Mouse (Mus musculus): ENCODE measurements around the gene Rbm26. TPM values are rescaled to one million over a fixed set of nuclear protein-coding genes. Genes with fewer than 3 reads are reported as not detected.
A peak's percentile ranks its signal among the peaks of the same experiment; 100 is the strongest.

Gene Rbm26
- polyA plus RNA-seq, 1 experiment from 2014 or later, result 38.1 TPM

GRCm38 (mm10) chr14:105084757-105085330 lies 92.3 kb downstream of the Rbm26 start:
- peak; percentile 88 for ATAC-seq
- H3K4me1 ChIP-seq (replicated peaks), result peaks cover 7% of the 10 kb centered on the region; the same call in 1 of the 2 replicates
- H3K36me3 ChIP-seq, result no peaks in the 10 kb centered on the region
- H3K4me2 ChIP-seq (replicated peaks), result no peak overlapping the region
- H3K9me3 ChIP-seq, result no peaks in the 10 kb centered on the region
- 22% methylated on average over 8 of the region's 8 CpGs for WGBS
- no peak overlapping the region for H3K27ac ChIP-seq
- H3K4me3 ChIP-seq (replicated peaks), result no peak overlapping the region
- H3K9ac ChIP-seq (replicated peaks), result no peak overlapping the region
- no peaks in the 10 kb centered on the region for H3K27me3 ChIP-seq

- Histone ChIP-seq H3K27me3 (no peaks in the 10 kb centered on the region), H3K9ac (replicated peaks) (no peak overlapping the region), H3K9me3 (no peaks in the 10 kb centered on the region), H3K27ac (no peak overlapping the region), H3K36me3 (no peaks in the 10 kb centered on the region), H3K4me3 (replicated peaks) (no peak overlapping the region), H3K4me1 (replicated peaks) (peaks cover 7% of the 10 kb centered on the region; the same call in 1 of the 2 replicates), H3K4me2 (replicated peaks) (no peak overlapping the region)
- WGBS, result 88% methylated on average over 11 of the region's 11 CpGs
- ATAC-seq, result no peak
Observed at GRCm38 (mm10) chr14:105084106-105084505, 93.0 kb downstream of the Rbm26 start.

GRCm38 (mm10) chr14:105074776-105075175 lies 102.4 kb downstream of the Rbm26 start:
- Histone ChIP-seq H3K27ac (no peak overlapping the region), H3K36me3 (no peaks in the 10 kb centered on the region), H3K4me1 (replicated peaks) (peaks cover 6% of the 10 kb centered on the region; the same call in 1 of the 2 replicates), H3K4me2 (replicated peaks) (no peak overlapping the region), H3K9me3 (no peaks in the 10 kb centered on the region), H3K27me3 (no peaks in the 10 kb centered on the region), H3K4me3 (replicated peaks) (no peak overlapping the region), H3K9ac (replicated peaks) (no peak overlapping the region)
- WGBS, result 93% methylated on average over 2 of the region's 2 CpGs
- no peak for ATAC-seq

- H3K27ac ChIP-seq, result no peak overlapping the region
- no peaks in the 10 kb centered on the region for H3K9me3 ChIP-seq
- H3K27me3 ChIP-seq, result no peaks in the 10 kb centered on the region
- H3K36me3 ChIP-seq, result no peaks in the 10 kb centered on the region
- 92% methylated on average over 7 of the region's 7 CpGs for WGBS
- no peak overlapping the region for H3K4me3 ChIP-seq (replicated peaks)
- no peak overlapping the region for H3K4me2 ChIP-seq (replicated peaks)
- no peak overlapping the region for H3K9ac ChIP-seq (replicated peaks)
- ATAC-seq, result no peak
- peaks cover 6% of the 10 kb centered on the region; the same call in 1 of the 2 replicates for H3K4me1 ChIP-seq (replicated peaks)
Observed at GRCm38 (mm10) chr14:105074376-105074775, 102.8 kb downstream of the Rbm26 start.

- Histone ChIP-seq H3K9ac (replicated peaks) (no peak overlapping the region), H3K36me3 (no peaks in the 10 kb centered on the region), H3K27ac (no peak overlapping the region), H3K4me3 (replicated peaks) (no peak overlapping the region), H3K27me3 (no peaks in the 10 kb centered on the region), H3K4me2 (replicated peaks) (no peak overlapping the region), H3K4me1 (replicated peaks) (peaks cover 6% of the 10 kb centered on the region; the same call in 1 of the 2 replicates), H3K9me3 (no peaks in the 10 kb centered on the region)
- peak; percentile 62; the same call in 1 of the 2 replicates for ATAC-seq
- WGBS, result 35% methylated on average over 14 of the region's 14 CpGs
Observed at GRCm38 (mm10) chr14:105071010-105071509, 106.1 kb downstream of the Rbm26 start.

- ATAC-seq, result no peak
- Histone ChIP-seq H3K27me3 (no peaks in the 10 kb centered on the region), H3K4me1 (replicated peaks) (peaks cover 6% of the 10 kb centered on the region; the same call in 1 of the 2 replicates), H3K36me3 (no peaks in the 10 kb centered on the region), H3K4me2 (replicated peaks) (no peak overlapping the region), H3K9ac (replicated peaks) (no peak overlapping the region), H3K9me3 (no peaks in the 10 kb centered on the region), H3K27ac (no peak overlapping the region), H3K4me3 (replicated peaks) (no peak overlapping the region)
- 60% methylated on average over 11 of the region's 11 CpGs for WGBS
Observed at GRCm38 (mm10) chr14:105070258-105071009, 106.7 kb downstream of the Rbm26 start.

GRCm38 (mm10) chr14:105068060-105068459 lies 109.1 kb downstream of the Rbm26 start:
- H3K9ac ChIP-seq (replicated peaks), result no peak overlapping the region
- ATAC-seq, result no peak
- WGBS, result 88% methylated on average over 5 of the region's 5 CpGs
- peaks cover 6% of the 10 kb centered on the region; the same call in 1 of the 2 replicates for H3K4me1 ChIP-seq (replicated peaks)
- no peaks in the 10 kb centered on the region for H3K9me3 ChIP-seq
- no peaks in the 10 kb centered on the region for H3K36me3 ChIP-seq
- H3K4me3 ChIP-seq (replicated peaks), result no peak overlapping the region
- H3K27me3 ChIP-seq, result no peaks in the 10 kb centered on the region
- H3K27ac ChIP-seq, result no peak overlapping the region
- H3K4me2 ChIP-seq (replicated peaks), result no peak overlapping the region

- no peaks in the 10 kb centered on the region for H3K9me3 ChIP-seq
- no peak for ATAC-seq
- WGBS, result 70% methylated on average over 1 of the region's 1 CpGs
- H3K36me3 ChIP-seq, result no peaks in the 10 kb centered on the region
- H3K4me3 ChIP-seq (replicated peaks), result no peak overlapping the region
- H3K27ac ChIP-seq, result no peak overlapping the region
- no peak overlapping the region for H3K4me2 ChIP-seq (replicated peaks)
- H3K9ac ChIP-seq (replicated peaks), result no peak overlapping the region
- no peaks in the 10 kb centered on the region for H3K27me3 ChIP-seq
- H3K4me1 ChIP-seq (replicated peaks), result no peaks in the 10 kb centered on the region
Observed at GRCm38 (mm10) chr14:105064243-105064642, 112.9 kb downstream of the Rbm26 start.

- no peaks in the 10 kb centered on the region for H3K36me3 ChIP-seq
- no peaks in the 10 kb centered on the region for H3K9me3 ChIP-seq
- H3K27ac ChIP-seq, result no peak overlapping the region
- H3K27me3 ChIP-seq, result no peaks in the 10 kb centered on the region
- H3K9ac ChIP-seq (replicated peaks), result no peak overlapping the region
- 66% methylated on average over 2 of the region's 2 CpGs for WGBS
- no peak for ATAC-seq
- H3K4me2 ChIP-seq (replicated peaks), result no peak overlapping the region
- H3K4me1 ChIP-seq (replicated peaks), result no peaks in the 10 kb centered on the region
- H3K4me3 ChIP-seq (replicated peaks), result no peak overlapping the region
Observed at GRCm38 (mm10) chr14:105061230-105061629, 115.9 kb downstream of the Rbm26 start.

- Histone ChIP-seq H3K4me1 (replicated peaks) (no peaks in the 10 kb centered on the region), H3K4me3 (replicated peaks) (no peak overlapping the region), H3K27ac (no peak overlapping the region), H3K27me3 (no peaks in the 10 kb centered on the region), H3K4me2 (replicated peaks) (no peak overlapping the region), H3K9ac (replicated peaks) (no peak overlapping the region), H3K9me3 (no peaks in the 10 kb centered on the region), H3K36me3 (no peaks in the 10 kb centered on the region)
- no peak for ATAC-seq
Observed at GRCm38 (mm10) chr14:105057934-105058333, 119.2 kb downstream of the Rbm26 start.

All from midbrain, embryonic 13.5 days (tissue).